9 mouse cellular contexts compared by ENCODE assay signal in the genomic region with DNA sequence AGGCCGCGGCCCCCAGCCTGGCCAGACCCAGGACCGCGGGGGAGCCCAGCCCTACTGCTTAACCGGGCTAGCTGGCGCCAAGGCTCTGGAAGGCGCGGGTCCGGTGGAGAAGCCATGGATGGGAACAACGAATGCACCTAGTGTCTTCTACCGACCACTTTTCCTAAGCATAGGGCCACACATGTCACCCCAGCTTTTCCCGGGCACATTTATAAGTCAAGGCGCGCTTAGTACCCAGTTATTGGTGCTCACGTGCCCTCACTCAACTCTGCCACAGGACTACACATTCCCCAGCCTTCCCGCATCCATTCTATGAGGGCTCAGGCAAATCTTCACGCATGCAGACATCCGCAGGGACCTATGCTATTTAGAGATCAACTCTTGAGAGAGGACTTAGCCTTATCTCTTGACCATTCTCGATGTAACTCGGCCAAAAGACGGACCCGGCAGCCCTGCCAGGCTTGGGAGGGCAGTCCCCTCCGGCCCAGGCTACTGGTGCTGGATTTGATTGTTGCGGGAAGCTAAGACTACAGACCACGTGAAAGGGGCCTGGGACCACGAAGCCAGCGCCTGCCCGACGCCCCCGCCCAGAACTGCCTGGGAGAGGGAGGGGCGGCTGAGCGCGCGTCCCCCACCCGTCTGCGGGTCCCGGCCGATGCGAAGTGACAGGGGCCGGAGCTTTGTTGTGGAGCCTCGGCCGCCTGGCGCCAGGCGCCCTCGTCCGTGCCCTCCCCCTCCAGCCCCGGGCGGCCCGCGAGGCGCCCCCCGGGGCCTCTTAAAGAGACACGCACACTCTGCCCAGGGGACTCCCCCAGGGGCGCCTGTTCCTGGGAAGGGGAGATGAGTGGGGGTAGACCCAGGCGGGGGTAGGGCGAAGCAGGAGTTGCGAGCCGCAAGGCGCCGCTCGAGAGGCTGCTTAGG. TPM values are rescaled to one million over a fixed set of nuclear protein-coding genes. Genes with fewer than 3 reads are reported as not detected.
DNase-seq lines count a peak whose midpoint lies in the region; ATAC-seq and TF ChIP-seq lines count a peak whose summit lies in the region.
"Had no signal": no experiment of that assay in that cellular context is flagged by ENCODE, and none has a peak within 500 bp of the region (broad histone marks: within the 10 kb centered on the region; RNA-seq: fewer than 3 reads in every experiment).

No protein-coding gene starts in this region.

- DNase-seq in lung, adult 2 months: peak; percentile 37
- no peak for DNase-seq in lung, postnatal 36 days
- no peak for DNase-seq in right cerebral cortex, adult 2 months (ENCODE audit: low spot score in 2 of 2)
- DNase-seq in spleen, adult 12 weeks (ENCODE audit: low spot score): no peak
- DNase-seq in left cerebral cortex, postnatal 10 days (ENCODE audit: extremely low spot score in 1 of 2, low spot score in 2 of 2): no peak

- H3K4me1 ChIP-seq in lung, adult 2 months (ENCODE audit: control insufficient read depth, insufficient read depth, low read length): no peaks in the 10 kb centered on the region
- peaks cover 21% of the 10 kb centered on the region for H3K4me1 ChIP-seq in heart, embryonic 16.5 days (ENCODE audit: control insufficient read depth, insufficient read depth, low read length)
- H3K4me1 ChIP-seq in liver, embryonic 12.5 days: peaks cover 55% of the 10 kb centered on the region
- peaks cover 33% of the 10 kb centered on the region for H3K4me1 ChIP-seq in stomach, embryonic 15.5 days

- peak overlapping the region; percentile 7; the same call in 1 of the 2 replicates for H3K27ac ChIP-seq in heart, embryonic 16.5 days (ENCODE audit: low read length)
- H3K27ac ChIP-seq in liver, embryonic 12.5 days: no peak overlapping the region
- 0 out of 2 replicates have a peak overlapping the region, but pooled peaks have one; percentile 32 for H3K27ac ChIP-seq in stomach, embryonic 15.5 days

- no peak for TF ChIP-seq CTCF in lung, adult 2 months (IDR thresholded peaks at IDR 0.05; ENCODE audit: insufficient read depth, low read length)

- no peaks in the 10 kb centered on the region for H3K9me3 ChIP-seq in heart, embryonic 16.5 days (replicated peaks; ENCODE audit: control insufficient read depth, low read length)
- no peaks in the 10 kb centered on the region for H3K9me3 ChIP-seq in liver, embryonic 12.5 days (replicated peaks)
- no peaks in the 10 kb centered on the region for H3K9me3 ChIP-seq in stomach, embryonic 15.5 days

- no peaks in the 10 kb centered on the region for H3K36me3 ChIP-seq in heart, embryonic 16.5 days (ENCODE audit: control insufficient read depth, insufficient read depth)
- H3K36me3 ChIP-seq in liver, embryonic 12.5 days: no peaks in the 10 kb centered on the region
- H3K36me3 ChIP-seq in stomach, embryonic 15.5 days: no peaks in the 10 kb centered on the region

- peak overlapping the region; percentile 61 for H3K4me2 ChIP-seq in heart, embryonic 16.5 days (ENCODE audit: low read depth, low read length)
- peak overlapping the region; percentile 50 for H3K4me2 ChIP-seq in liver, embryonic 12.5 days
- peak overlapping the region; percentile 95 for H3K4me2 ChIP-seq in stomach, embryonic 15.5 days

- ATAC-seq in heart, embryonic 16.5 days (replicated peaks; ENCODE audit: extremely low read depth, insufficient read depth, low FRiP score): no peak
- ATAC-seq in liver, embryonic 12.5 days: no peak
- ATAC-seq in stomach, embryonic 15.5 days (ENCODE audit: insufficient read depth, low FRiP score, low read depth): no peak

- H3K4me3 ChIP-seq in lung, adult 2 months (replicated peaks; ENCODE audit: extremely low read depth, low read depth, low read length): peak overlapping the region; percentile 34
- H3K4me3 ChIP-seq in heart, embryonic 16.5 days (ENCODE audit: low read length): peak overlapping the region; percentile 43
- H3K4me3 ChIP-seq in liver, embryonic 12.5 days: peak overlapping the region; percentile 21
- H3K4me3 ChIP-seq in stomach, embryonic 15.5 days (replicated peaks): peak overlapping the region; percentile 23

- H3K9ac ChIP-seq in heart, embryonic 16.5 days (ENCODE audit: low read length): peak overlapping the region; percentile 48
- no peak overlapping the region; the same call in 1 of the 2 replicates for H3K9ac ChIP-seq in liver, embryonic 12.5 days
- no peak overlapping the region for H3K9ac ChIP-seq in stomach, embryonic 15.5 days

- 10% methylated on average over 58 of the region's 61 CpGs for WGBS in lung, adult 2 months
- WGBS in heart, embryonic 16.5 days: 2% methylated on average over 60 of the region's 61 CpGs
- 2% methylated on average over 61 of the region's 61 CpGs for WGBS in liver, embryonic 12.5 days (ENCODE audit: insufficient replicate concordance)
- 3% methylated on average over 59 of the region's 61 CpGs for WGBS in stomach, embryonic 15.5 days

- TF ChIP-seq POLR2A in lung, adult 2 months (IDR thresholded peaks at IDR 0.05; ENCODE audit: borderline replicate concordance, extremely low read depth, low read depth, low read length): 0 out of 2 replicates have a peak, but pooled peaks have one; percentile 26

- intact Hi-C loops in left cerebral cortex, postnatal 10 days (cut with DNase I): loop anchor here (5.0 kb wide), 2 partner anchors 307 to 362 kb away; no protein-coding TSS in a partner anchor

- peaks cover 56% of the 10 kb centered on the region for H3K27me3 ChIP-seq in heart, embryonic 16.5 days (ENCODE audit: control insufficient read depth, insufficient read depth, low read length)
- H3K27me3 ChIP-seq in liver, embryonic 12.5 days (replicated peaks): peaks cover 100% of the 10 kb centered on the region
- peaks cover 67% of the 10 kb centered on the region for H3K27me3 ChIP-seq in stomach, embryonic 15.5 days (replicated peaks)

RNA-seq across cellular contexts. Expression of gene Tbx2, which starts 2.6 kb away (rescaled TPM):
- polyA plus RNA-seq in lung, adult 2 months (2012; rRNA removed): 257 and 302 TPM in 2 replicates
- 1.4 and 3.3 TPM in 2 replicates for polyA plus RNA-seq in heart, embryonic 16.5 days (2015; fragmentation: Nextera tagmentation; extraction: Ambion mirVana)
- polyA plus RNA-seq in liver, embryonic 12.5 days (2016; fragmentation: Nextera tagmentation; extraction: Ambion mirVana): 1.1 and 1.4 TPM in 2 replicates
- 6.0 and 6.6 TPM in 2 replicates for polyA plus RNA-seq in stomach, embryonic 15.5 days (2015; fragmentation: Nextera tagmentation; extraction: Ambion mirVana)
- 1 to 10 TPM; 2.9 to 3.7 TPM for total RNA-seq in left cerebral cortex, postnatal 10 days (2021)

RNA-seq across cellular contexts. Expression of gene Gm11444, which starts 20.4 kb away (rescaled TPM):
- not detected in 2 replicates for polyA plus RNA-seq in lung, adult 2 months (2012; rRNA removed)
- polyA plus RNA-seq in heart, embryonic 16.5 days (2015; fragmentation: Nextera tagmentation; extraction: Ambion mirVana): not detected in 2 replicates
- not detected in 2 replicates for polyA plus RNA-seq in liver, embryonic 12.5 days (2016; fragmentation: Nextera tagmentation; extraction: Ambion mirVana)
- not detected in 2 replicates for polyA plus RNA-seq in stomach, embryonic 15.5 days (2015; fragmentation: Nextera tagmentation; extraction: Ambion mirVana)
- total RNA-seq in left cerebral cortex, postnatal 10 days (2021): not detected
- polyA plus RNA-seq: gonadal fat pad, adult 2 months had no signal

RNA-seq across cellular contexts. Expression of gene Tbx4, which starts 56.4 kb away (rescaled TPM):
- 79.5 and 80.4 TPM in 2 replicates for polyA plus RNA-seq in lung, adult 2 months (2012; rRNA removed)
- 0.72 and 5.0 TPM in 2 replicates for polyA plus RNA-seq in heart, embryonic 16.5 days (2015; fragmentation: Nextera tagmentation; extraction: Ambion mirVana)
- 0.12 and 0.35 TPM in 2 replicates for polyA plus RNA-seq in liver, embryonic 12.5 days (2016; fragmentation: Nextera tagmentation; extraction: Ambion mirVana)
- polyA plus RNA-seq in stomach, embryonic 15.5 days (2015; fragmentation: Nextera tagmentation; extraction: Ambion mirVana): 0.28 and 0.30 TPM in 2 replicates
- total RNA-seq in left cerebral cortex, postnatal 10 days (2021): under 1 TPM; 0.49 to 0.58 TPM

Comparison
In these comparisons a context has a peak if more than half of its experiments do, and no peak if none do; other contexts are left out.
1. RNA of gene Tbx2, which starts 2.6 kb away (polyA plus RNA-seq): 257 to 302 TPM in lung, adult 2 months; 6.0 to 6.6 TPM in stomach, embryonic 15.5 days, 1.4 to 3.3 TPM in heart, embryonic 16.5 days and 1.1 to 1.4 TPM in liver, embryonic 12.5 days; every median in the first group is over 10 times any median in the second.
2. RNA of gene Tbx4, which starts 56.4 kb away (polyA plus RNA-seq): 79.5 to 80.4 TPM in lung, adult 2 months; 0.72 to 5.0 TPM in heart, embryonic 16.5 days, 0.28 to 0.30 TPM in stomach, embryonic 15.5 days and 0.12 to 0.35 TPM in liver, embryonic 12.5 days; every median in the first group is over 10 times any median in the second.
3. Peak in every context shown above with its lines, with median percentiles within 50 percentile points of each other: H3K4me3 ChIP-seq and H3K4me2 ChIP-seq.